Mouse (Mus musculus) urinary bladder, postnatal 4 days (tissue): ENCODE results near the gene Spg21.

Experiments
- DNase-seq, 2 experiments: peaks; one replicate each; pipeline ENCODE4 v3.0.0; 2021 to 2022; ENCODE audit warnings: low spot score in 2 of 2

Gene Spg21

GRCm38 (mm10) chr9:65460732-65461442 lies at the start of gene Spg21:
Gene Spg21, plus strand, starts transcription at chr9:65460947.
- DNase-seq = peak; percentile 96 to 99

GRCm38 (mm10) chr9:65411326-65411725 lies 49.4 kb upstream of the Spg21 start:
- no peak for DNase-seq

DNA sequence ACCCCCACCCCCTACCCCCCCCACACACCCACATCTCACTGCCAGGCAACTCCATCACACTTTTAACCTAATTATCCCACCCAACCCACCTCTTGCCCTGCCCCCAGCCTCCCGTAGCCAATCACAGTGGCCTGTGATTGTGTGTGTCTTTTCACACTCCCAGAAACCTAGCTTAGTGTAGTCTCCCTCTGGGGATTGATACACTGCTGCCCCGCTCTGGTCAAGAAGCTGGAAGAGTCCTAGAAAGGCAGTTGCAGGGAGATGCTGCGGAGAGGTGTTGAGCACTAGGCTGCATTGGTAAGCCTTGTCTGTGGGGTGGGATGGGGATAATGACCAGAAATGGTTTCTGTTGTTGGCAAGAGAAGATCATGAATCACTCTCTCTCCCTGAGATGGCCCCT lies 43.0 kb upstream of the Spg21 start:
- DNase-seq = no peak

- no peak for DNase-seq
Measured at GRCm38 (mm10) chr9:65419633-65420032, 41.1 kb upstream of the Spg21 start.

GRCm38 (mm10) chr9:65422760-65423501 lies 37.8 kb upstream of the Spg21 start, which contains the start of gene Slc51b:
Gene Slc51b, minus strand, starts transcription at chr9:65422955.
- no peak for DNase-seq

- DNase-seq = no peak
Measured at GRCm38 (mm10) chr9:65424393-65424792, 36.4 kb upstream of the Spg21 start.

- no peak for DNase-seq
Measured at GRCm38 (mm10) chr9:65427511-65427910, 33.2 kb upstream of the Spg21 start.

DNA sequence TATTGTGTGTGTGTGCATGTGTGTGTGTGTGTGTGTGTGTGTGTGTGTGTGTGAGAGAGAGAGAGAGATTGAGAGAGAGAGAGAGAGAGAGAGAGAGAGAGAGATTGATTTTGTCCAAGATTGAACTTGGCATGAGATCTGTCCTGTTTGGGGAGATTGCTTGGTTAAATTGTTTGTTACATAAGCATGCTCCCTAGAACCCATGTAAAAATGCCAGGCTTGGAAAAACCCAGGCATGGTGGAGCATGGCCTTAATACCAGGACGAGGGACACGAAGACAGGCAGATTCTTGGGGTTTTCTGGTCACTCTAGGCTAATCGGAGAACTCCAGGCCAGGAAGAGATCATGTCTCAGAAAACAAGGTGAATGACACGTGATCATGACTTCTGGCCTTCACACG lies 32.7 kb upstream of the Spg21 start:
- no peak for DNase-seq

DNA sequence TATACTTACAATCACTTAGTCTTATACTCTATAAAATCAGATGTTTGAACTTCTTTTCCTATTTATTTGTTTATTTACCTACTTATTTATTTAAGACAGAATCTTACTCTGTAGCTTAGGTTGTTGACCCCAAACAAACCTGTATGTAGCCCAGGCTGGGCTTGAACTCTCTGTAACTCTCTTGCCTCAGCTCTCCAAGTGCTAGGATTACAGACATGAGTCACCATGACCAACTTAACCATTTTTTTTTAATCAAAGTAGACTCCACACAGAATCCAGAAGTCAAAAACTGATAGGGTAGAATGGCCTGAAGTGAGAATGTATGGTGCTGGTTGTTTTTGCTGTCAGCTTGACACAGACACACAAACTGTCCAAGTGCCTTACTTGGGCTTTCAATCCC lies 30.3 kb upstream of the Spg21 start:
- no peak for DNase-seq

DNA sequence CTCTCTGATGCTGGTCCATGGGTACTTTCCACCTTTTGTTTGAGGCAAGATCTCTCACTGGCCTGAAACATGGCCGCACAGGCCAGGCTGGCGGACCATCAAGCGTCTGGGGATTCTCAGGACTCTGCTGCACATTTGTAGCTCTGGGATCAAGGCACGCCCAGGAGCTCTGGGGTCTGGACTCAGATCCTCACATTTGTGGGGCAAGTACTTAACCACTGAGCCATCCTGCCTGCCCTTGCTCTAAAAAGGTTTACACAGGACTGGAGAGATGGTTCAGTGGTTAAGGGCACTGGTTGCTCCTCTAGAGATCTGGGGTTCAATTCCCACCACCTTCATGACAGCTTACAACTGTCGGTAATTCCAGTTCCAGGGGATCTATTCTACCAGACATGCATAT lies 29.8 kb upstream of the Spg21 start:
- no peak for DNase-seq

- peak; percentile 67 to 89 for DNase-seq
Measured at GRCm38 (mm10) chr9:65432236-65432635, 28.5 kb upstream of the Spg21 start.

- no peak for DNase-seq
Measured at GRCm38 (mm10) chr9:65434140-65434539, 26.6 kb upstream of the Spg21 start.

DNA sequence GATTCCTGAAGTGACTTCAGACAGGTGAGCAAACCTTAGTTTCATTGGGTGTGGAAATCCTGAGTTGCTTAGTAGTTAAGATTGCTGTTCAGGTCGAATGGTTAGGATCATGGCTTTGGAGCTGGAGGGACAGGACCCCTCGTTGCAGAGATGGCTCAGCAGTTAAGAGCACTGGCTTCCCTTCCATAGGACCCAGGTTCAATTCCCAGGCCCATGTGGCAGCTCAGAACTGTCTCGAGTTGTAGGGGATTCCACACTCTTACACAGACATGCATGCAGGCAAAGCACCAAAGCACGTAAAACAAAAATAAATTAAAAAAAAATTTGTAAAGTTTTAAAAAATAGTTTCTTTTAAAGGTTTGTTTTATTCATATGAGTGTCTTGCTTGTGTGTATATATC lies 25.5 kb upstream of the Spg21 start:
- no peak for DNase-seq

- DNase-seq = peak; percentile 89 to 94
Measured at GRCm38 (mm10) chr9:65435671-65436301, 25.0 kb upstream of the Spg21 start, which contains the start of gene Mtfmt. Gene Mtfmt, plus strand, starts transcription at chr9:65435782.

GRCm38 (mm10) chr9:65444692-65445091 lies 16.1 kb upstream of the Spg21 start:
- DNase-seq = no peak

- DNase-seq = no peak
Measured at GRCm38 (mm10) chr9:65447951-65448350, 12.8 kb upstream of the Spg21 start.

DNA sequence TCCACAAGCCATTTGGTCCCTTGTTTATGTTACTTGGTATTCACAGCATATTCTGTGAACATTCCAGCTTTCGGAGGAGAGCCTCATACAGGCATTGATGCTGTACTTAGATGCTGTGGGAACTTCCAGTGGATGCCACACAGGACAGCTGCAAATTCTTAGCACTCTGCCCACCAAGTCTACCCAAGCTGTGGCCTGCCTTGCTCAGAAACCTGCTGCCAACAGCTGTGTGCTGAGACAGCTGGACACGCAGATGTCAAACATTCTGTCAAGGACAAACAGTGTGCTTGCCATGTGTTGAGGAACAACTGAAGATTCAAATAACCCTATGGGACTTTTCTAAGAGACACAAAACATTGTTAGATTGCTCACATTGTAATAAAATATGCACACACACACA lies 1.8 kb upstream of the Spg21 start:
- no peak for DNase-seq

- DNase-seq = no peak
Measured at GRCm38 (mm10) chr9:65460198-65460597, 549 bp upstream of the Spg21 start.

DNA sequence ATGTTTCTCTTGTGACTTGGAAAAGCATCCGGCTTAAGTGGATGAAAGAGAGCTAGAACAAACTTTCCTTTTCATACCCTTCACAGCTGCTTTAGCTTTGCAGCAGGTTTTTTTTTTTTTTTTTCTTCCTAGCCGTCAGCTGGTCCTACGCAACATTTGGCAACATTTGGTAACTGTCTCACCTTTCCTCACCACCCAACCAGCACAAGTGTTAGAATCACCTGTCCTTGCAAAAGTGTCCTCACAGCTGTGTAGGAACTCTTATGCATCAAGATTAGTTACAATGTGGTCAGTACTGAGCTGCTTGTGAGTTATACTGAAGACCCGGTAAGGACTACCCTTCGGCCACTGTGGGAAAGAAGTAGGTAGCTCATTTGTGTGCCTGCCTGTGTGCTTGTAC lies 1.8 kb downstream of the Spg21 start:
- no peak for DNase-seq

- DNase-seq = no peak
Measured at GRCm38 (mm10) chr9:65464161-65464560, 3.4 kb downstream of the Spg21 start.

- DNase-seq = no peak
Measured at GRCm38 (mm10) chr9:65465241-65465640, 4.5 kb downstream of the Spg21 start.

DNA sequence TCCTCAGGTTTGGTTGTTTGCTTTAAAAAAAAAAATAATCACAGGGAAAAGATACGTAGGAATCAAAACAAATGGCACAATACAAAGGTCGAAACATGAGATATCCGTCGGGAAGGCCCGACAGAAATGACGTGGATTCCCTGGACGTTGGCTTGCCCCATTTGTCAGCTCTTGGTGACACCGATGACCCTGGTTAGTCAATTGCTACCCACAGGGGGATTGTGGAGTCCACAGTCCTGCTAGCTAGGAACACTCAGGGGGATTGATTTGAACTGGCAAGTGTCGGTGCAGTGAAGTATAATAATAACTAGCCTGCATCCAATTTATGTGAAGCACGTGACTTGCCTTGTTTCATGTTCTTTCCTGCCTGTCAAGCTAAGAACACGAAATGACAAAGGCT lies 6.9 kb downstream of the Spg21 start:
- no peak for DNase-seq

DNA sequence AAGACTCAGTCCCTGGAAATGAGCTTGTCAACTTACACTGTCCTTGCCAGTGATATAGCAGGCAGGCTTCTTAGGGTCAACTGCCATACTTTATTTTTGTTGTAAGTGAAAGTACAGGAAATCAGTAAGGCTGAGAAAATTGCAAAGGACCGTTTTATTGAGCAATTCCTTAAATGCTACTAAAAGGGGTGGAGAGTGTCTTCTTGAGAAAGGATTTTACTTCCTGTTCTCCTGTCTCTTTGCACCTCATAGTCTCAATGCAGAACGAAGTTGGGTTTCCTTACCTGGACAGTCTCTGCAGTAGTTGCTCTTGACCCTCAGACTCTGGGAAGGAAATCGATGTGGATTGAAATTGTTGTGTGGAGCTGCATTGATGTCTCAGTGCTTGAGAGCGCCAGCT lies 12.0 kb downstream of the Spg21 start:
- DNase-seq = no peak
